Mouse (Mus musculus): ENCODE results near the gene Kcna7. TPM values are rescaled to one million over a fixed set of nuclear protein-coding genes. Genes with fewer than 3 reads are reported as not detected.

Kcna7 gene
- total and polyA plus RNA-seq, 3 experiments: 0.16 to 3.2 (median 0.39) TPM

DNA sequence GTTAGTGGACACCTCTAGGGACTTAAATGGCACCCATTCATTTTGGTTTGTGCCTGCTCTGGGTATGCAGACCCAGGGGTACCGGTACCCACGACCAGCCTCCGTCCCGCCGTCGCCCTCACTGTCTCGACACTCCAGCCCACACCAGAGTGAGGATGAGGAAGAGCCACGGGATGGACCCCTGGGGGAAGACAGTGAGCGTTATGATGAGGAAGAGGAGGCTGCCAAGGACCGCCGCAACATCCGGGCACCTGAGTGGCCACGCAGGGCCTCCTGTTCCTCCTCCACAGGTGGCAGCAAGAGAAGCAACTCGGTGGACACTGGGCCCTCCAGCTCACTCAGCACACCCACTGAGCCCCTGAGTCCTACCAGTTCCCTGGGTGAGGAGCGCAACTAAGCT lies 49.5 kb downstream of the Kcna7 start:
- dilution Hi-C loops (cut with MboI; ENCODE audit: extremely low pct_ligation_motif_present, extremely low pct_unique_long_range_greater_than_20kb, low sequenced_read_pairs) (no loop called here), in situ Hi-C loops (cut with MboI; ENCODE audit: low pct_ligation_motif_present, low pct_unique_long_range_greater_than_20kb, low sequenced_read_pairs) (no loop called here)
- TF ChIP-seq RAD21 (IDR thresholded peaks at IDR 0.05; ENCODE audit: low read depth, low read length) (no peak), USF1 (IDR thresholded peaks at IDR 0.05; ENCODE audit: low read depth, low read length) (no peak), ZNF384 (IDR thresholded peaks at IDR 0.05; ENCODE audit: low read depth, low read length) (no peak), ZKSCAN1 (IDR thresholded peaks at IDR 0.05; ENCODE audit: borderline replicate concordance, low read depth, low read length) (no peak), EP300 (IDR thresholded peaks at IDR 0.05; ENCODE audit: low read length) (no peak), CHD1 (IDR thresholded peaks at IDR 0.05; ENCODE audit: low read depth, low read length) (no peak), ZC3H11A (IDR thresholded peaks at IDR 0.05; ENCODE audit: low read depth, low read length) (no peak), TCF12 (IDR thresholded peaks at IDR 0.05; ENCODE audit: low read depth, low read length) (no peak), BHLHE40 (IDR thresholded peaks at IDR 0.05; ENCODE audit: low read depth, low read length) (no peak), USF2 (conservative IDR thresholded peaks at IDR 0.05; ENCODE audit: low read depth, low read length) (no peak), MYC (IDR thresholded peaks at IDR 0.05; ENCODE audit: low read depth, low read length) (no peak), UBTF (IDR thresholded peaks at IDR 0.05; ENCODE audit: low read depth, low read length) (no peak), MEF2A (IDR thresholded peaks at IDR 0.05; ENCODE audit: borderline replicate concordance, low read depth, low read length) (no peak), KAT2A (IDR thresholded peaks at IDR 0.05; ENCODE audit: insufficient replicate concordance, low read length) (no peak), POLR2A (IDR thresholded peaks at IDR 0.05; ENCODE audit: low read depth, low read length) (no peak), SMC3 (IDR thresholded peaks at IDR 0.05; ENCODE audit: low read depth, low read length) (no peak), TBP (conservative IDR thresholded peaks at IDR 0.05; ENCODE audit: low read depth, low read length) (no peak)
- DNase-seq (ENCODE audit: extremely low read depth): no peak
- no peak overlapping the region for H3K27ac ChIP-seq (ENCODE audit: insufficient read depth, low read depth)
- peaks cover 19% of the 10 kb centered on the region for H3K79me2 ChIP-seq (replicated peaks; ENCODE audit: control insufficient read depth, extremely low read depth, insufficient read depth, poor library complexity, severe bottlenecking)
- no peak overlapping the region for H3K4me2 ChIP-seq (ENCODE audit: insufficient read depth, low read depth, poor library complexity, severe bottlenecking)
- H3K4me3 ChIP-seq (replicated peaks in 1 of 3; ENCODE audit: low read depth in 2 of 3, low read length in 2 of 3, poor library complexity in 1 of 3): no peak overlapping the region
- peaks cover 0 to 23% of the 10 kb centered on the region in 2 experiments; a peak in 2 of 4 replicates for H3K4me1 ChIP-seq (ENCODE audit: control insufficient read depth in 1 of 2, insufficient read depth in 2 of 2)
- peaks cover 44 to 70% of the 10 kb centered on the region in 2 experiments for H3K36me3 ChIP-seq (replicated peaks in 1 of 2; ENCODE audit: control insufficient read depth in 1 of 2, insufficient read depth in 1 of 2, low read length in 1 of 2)
- no peaks in the 10 kb centered on the region for H3K9me3 ChIP-seq (replicated peaks; ENCODE audit: low read length)
- H3K9ac ChIP-seq (ENCODE audit: insufficient read depth, low read depth): no peak overlapping the region
- no peaks in the 10 kb centered on the region for H3K27me3 ChIP-seq (replicated peaks)

- no peak for TF ChIP-seq ELF1 (IDR thresholded peaks at IDR 0.05; ENCODE audit: low read depth, low read length)
- peak; percentile 31 for TF ChIP-seq ZNF384 (IDR thresholded peaks at IDR 0.05; ENCODE audit: low read depth, low read length)
- no peak overlapping the region for H3K9ac ChIP-seq (ENCODE audit: insufficient read depth, low read depth)
- H3K4me1 ChIP-seq (ENCODE audit: control insufficient read depth in 1 of 2, insufficient read depth in 2 of 2): peaks cover 7 to 34% of the 10 kb centered on the region in 2 experiments
- no peak overlapping the region for H3K4me3 ChIP-seq (replicated peaks in 1 of 3; ENCODE audit: low read depth in 2 of 3, low read length in 2 of 3, poor library complexity in 1 of 3)
- dilution Hi-C loops (cut with MboI; ENCODE audit: extremely low pct_ligation_motif_present, extremely low pct_unique_long_range_greater_than_20kb, low sequenced_read_pairs) (no loop called here), in situ Hi-C loops (cut with MboI; ENCODE audit: low pct_ligation_motif_present, low pct_unique_long_range_greater_than_20kb, low sequenced_read_pairs) (no loop called here)
- peaks cover 43 to 76% of the 10 kb centered on the region in 2 experiments for H3K36me3 ChIP-seq (replicated peaks in 1 of 2; ENCODE audit: control insufficient read depth in 1 of 2, insufficient read depth in 1 of 2, low read length in 1 of 2)
- no peak for DNase-seq (ENCODE audit: extremely low read depth)
- no peak overlapping the region for H3K4me2 ChIP-seq (ENCODE audit: insufficient read depth, low read depth, poor library complexity, severe bottlenecking)
- no peaks in the 10 kb centered on the region for H3K27me3 ChIP-seq (replicated peaks)
- H3K27ac ChIP-seq (ENCODE audit: insufficient read depth, low read depth): no peak overlapping the region
- no peaks in the 10 kb centered on the region for H3K9me3 ChIP-seq (replicated peaks; ENCODE audit: low read length)
- peaks cover 19% of the 10 kb centered on the region for H3K79me2 ChIP-seq (replicated peaks; ENCODE audit: control insufficient read depth, extremely low read depth, insufficient read depth, poor library complexity, severe bottlenecking)
Observed at GRCm38 (mm10) chr7:45455932-45456696, 50.7 kb downstream of the Kcna7 start.
